Mouse (Mus musculus) adrenal gland, postnatal 36 days (tissue): ENCODE data around the gene Shld1. TPM values are rescaled to one million over a fixed set of nuclear protein-coding genes. Genes with fewer than 3 reads are reported as not detected.

Experiments
- DNase-seq, 2 experiments: peaks; one replicate each; pipeline ENCODE4 v3.0.0; 2021; ENCODE audit warnings: mixed read lengths in 1 of 2
- total RNA-seq, 2 experiments: library from RNA; stranded (reverse); gene quantifications; 2 replicates each; pipeline ENCODE4 v1.2.3; 2021

Shld1 gene
- total RNA-seq, 2 experiments from 2014 or later: 7.7 to 12.8 TPM

GRCm38 (mm10) chr2:132691731-132692130 lies 5.0 kb downstream of the Shld1 start:
- DNase-seq: no peak

GRCm38 (mm10) chr2:132692320-132692719 lies 5.6 kb downstream of the Shld1 start:
- DNase-seq: no peak

GRCm38 (mm10) chr2:132693980-132694379 lies 7.2 kb downstream of the Shld1 start:
- no peak for DNase-seq

- peak; percentile 27 to 33 for DNase-seq
Measured at GRCm38 (mm10) chr2:132695358-132696093, 8.8 kb downstream of the Shld1 start.

GRCm38 (mm10) chr2:132696519-132696918 lies 9.8 kb downstream of the Shld1 start:
- peak; percentile 17 for DNase-seq

- DNase-seq: no peak
Measured at GRCm38 (mm10) chr2:132697256-132697655, 10.5 kb downstream of the Shld1 start.

GRCm38 (mm10) chr2:132697695-132698094 lies 11.0 kb downstream of the Shld1 start:
- DNase-seq: peak in 1 of 2 experiments; percentile 15

- DNase-seq: peak in 1 of 2 experiments; percentile 11
Measured at GRCm38 (mm10) chr2:132698420-132698819, 11.7 kb downstream of the Shld1 start.

- DNase-seq: no peak
Measured at GRCm38 (mm10) chr2:132700921-132701320, 14.2 kb downstream of the Shld1 start.

GRCm38 (mm10) chr2:132701451-132701886 lies 14.7 kb downstream of the Shld1 start:
- peak; percentile 79 to 83 for DNase-seq

GRCm38 (mm10) chr2:132705251-132705992 lies 18.7 kb downstream of the Shld1 start:
- peak; percentile 58 to 60 for DNase-seq

GRCm38 (mm10) chr2:132706309-132706708 lies 19.6 kb downstream of the Shld1 start:
- DNase-seq: no peak

GRCm38 (mm10) chr2:132710488-132710887 lies 23.8 kb downstream of the Shld1 start:
- DNase-seq: no peak

- DNase-seq: no peak
Measured at GRCm38 (mm10) chr2:132712061-132712460, 25.3 kb downstream of the Shld1 start.

- no peak for DNase-seq
Measured at GRCm38 (mm10) chr2:132714522-132714921, 27.8 kb downstream of the Shld1 start.

- DNase-seq: no peak
Measured at GRCm38 (mm10) chr2:132714946-132715345, 28.2 kb downstream of the Shld1 start.

GRCm38 (mm10) chr2:132715421-132716070 lies 28.8 kb downstream of the Shld1 start:
- DNase-seq: no peak

- DNase-seq: peak; percentile 66 to 78
Measured at GRCm38 (mm10) chr2:132716154-132716553, 29.4 kb downstream of the Shld1 start.

- DNase-seq: no peak
Measured at GRCm38 (mm10) chr2:132716901-132717536, 30.3 kb downstream of the Shld1 start.

GRCm38 (mm10) chr2:132717537-132717912 lies 30.8 kb downstream of the Shld1 start:
- DNase-seq: no peak

GRCm38 (mm10) chr2:132720921-132721566 lies 34.3 kb downstream of the Shld1 start:
- DNase-seq: no peak

GRCm38 (mm10) chr2:132721844-132722243 lies 35.1 kb downstream of the Shld1 start:
- DNase-seq: no peak
